Mouse (Mus musculus) cerebellum, adult 18-20 months (tissue): Measurements from ENCODE around the gene Gm17631.
"Not testable (repeated sequence)": the region's sequence is repeated elsewhere in the genome, so short reads cannot be mapped to it uniquely, and the experiment has no call there.

Experiments used
- DNase-seq, 2 experiments: peaks; one replicate each; pipeline ENCODE4 v3.0.0; 2021

Gene Gm17631

GRCm38 (mm10) chr6:129862349-129862748 is at the start of gene Gm17631:
Gm17631 (plus strand) TSS chr6:129862649.
- DNase-seq = not testable (repeated sequence)

- DNase-seq = no peak
Measured at GRCm38 (mm10) chr6:129817731-129818130, 44.7 kb upstream of the Gm17631 start.

- DNase-seq = no peak
Measured at GRCm38 (mm10) chr6:129824004-129824403, 38.4 kb upstream of the Gm17631 start.

GRCm38 (mm10) chr6:129825559-129825958 is 36.9 kb upstream of the Gm17631 start:
- no peak for DNase-seq

- no peak for DNase-seq
Measured at GRCm38 (mm10) chr6:129876549-129876948, 14.1 kb downstream of the Gm17631 start, which contains the start of gene Klra17. Klra17 (minus strand) TSS chr6:129876672.

- no peak for DNase-seq
Measured at GRCm38 (mm10) chr6:129882525-129882924, 20.1 kb downstream of the Gm17631 start.
